Mouse (Mus musculus): Measurements from ENCODE around the gene Borcs5.
A peak's percentile ranks its signal among the peaks of the same experiment; 100 is the strongest.
"Not testable (repeated sequence)": the region's sequence is repeated elsewhere in the genome, so short reads cannot be mapped to it uniquely, and the experiment has no call there.

Gene Borcs5

GRCm38 (mm10) chr6:134677504-134677903 is 38.2 kb downstream of the Borcs5 start:
- DNase-seq: no peak

DNA sequence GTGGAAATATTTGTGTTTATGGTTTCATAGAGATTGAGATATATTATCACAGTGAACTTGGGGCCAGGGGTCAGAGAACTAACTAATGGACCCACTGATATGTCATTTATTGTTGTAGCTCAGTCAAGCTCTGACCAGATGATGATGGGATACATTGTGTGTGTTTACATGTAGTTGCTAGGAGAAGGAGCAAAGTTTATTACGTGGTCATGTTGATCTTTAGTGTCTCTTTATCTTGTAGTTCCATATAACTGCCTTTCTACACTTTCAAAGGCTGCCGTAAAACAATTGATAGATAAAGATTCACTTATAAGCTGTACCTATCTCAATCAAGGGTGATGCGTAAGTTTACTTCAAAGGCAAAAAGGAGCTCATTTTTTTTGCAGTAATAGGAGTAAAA is 38.7 kb downstream of the Borcs5 start:
- no peak for DNase-seq

DNA sequence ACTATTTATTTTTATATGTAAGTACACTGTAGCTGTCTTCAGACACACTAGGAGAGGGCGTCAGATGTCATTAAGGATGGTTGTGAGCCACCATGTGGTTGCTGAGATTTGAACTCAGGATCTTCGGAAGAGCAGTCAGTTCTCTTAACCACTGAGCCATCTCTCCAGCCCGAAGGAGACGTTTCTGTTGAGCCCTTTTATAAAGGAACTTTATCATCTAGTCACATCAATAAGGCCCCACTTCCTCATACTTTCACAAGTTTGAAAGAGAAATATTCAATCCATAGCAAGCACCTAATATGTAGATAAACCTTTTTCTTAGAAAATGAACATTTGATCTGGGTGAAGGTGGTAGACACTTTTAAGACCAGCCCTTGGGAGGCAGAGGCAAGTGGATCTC is 40.0 kb downstream of the Borcs5 start:
- not testable (repeated sequence) for DNase-seq

GRCm38 (mm10) chr6:134684354-134684915 is 45.1 kb downstream of the Borcs5 start:
- peak; percentile 41 to 54 for DNase-seq

DNA sequence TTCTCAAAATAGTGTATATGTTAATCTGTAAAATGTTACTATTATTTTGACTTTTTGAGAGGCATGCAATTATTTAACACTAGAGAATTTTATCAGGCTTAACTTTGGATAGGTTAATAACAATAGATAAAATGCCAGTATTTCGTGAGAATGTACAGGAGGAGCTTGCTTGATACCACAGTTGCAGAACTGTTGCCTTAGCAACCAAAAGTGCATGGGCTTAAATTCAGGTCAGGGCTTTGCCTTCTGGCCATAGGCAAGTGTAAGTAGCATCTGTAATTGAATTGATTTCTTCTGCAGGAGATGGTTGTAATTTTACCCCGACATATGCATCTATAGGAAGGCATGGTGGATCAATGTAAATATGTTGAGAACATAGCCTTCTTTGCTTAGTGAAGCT is 45.7 kb downstream of the Borcs5 start:
- DNase-seq: no peak

GRCm38 (mm10) chr6:134685515-134685914 is 46.2 kb downstream of the Borcs5 start:
- no peak for DNase-seq

- no peak for DNase-seq
Measured at GRCm38 (mm10) chr6:134694498-134694897, 55.2 kb downstream of the Borcs5 start.

DNA sequence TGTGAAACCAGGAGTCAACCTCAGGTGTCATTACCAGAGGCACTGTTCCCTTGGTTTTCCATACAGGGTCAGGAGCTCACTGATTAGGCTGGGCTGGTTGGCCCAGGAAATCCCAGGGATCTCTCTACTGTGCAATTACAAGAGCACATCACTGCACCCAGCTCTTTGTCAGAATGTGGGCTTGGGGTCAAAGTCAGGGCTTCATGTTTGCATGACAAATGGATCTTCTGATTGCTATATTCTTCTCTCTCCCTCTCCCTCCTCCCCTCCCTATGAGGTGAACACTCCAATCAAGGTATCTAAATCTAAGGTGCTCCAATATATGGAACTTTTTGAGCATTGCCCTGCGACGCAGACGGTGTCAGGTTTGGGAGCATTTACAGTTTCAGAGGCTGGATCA is 55.7 kb downstream of the Borcs5 start:
- no peak for DNase-seq

DNA sequence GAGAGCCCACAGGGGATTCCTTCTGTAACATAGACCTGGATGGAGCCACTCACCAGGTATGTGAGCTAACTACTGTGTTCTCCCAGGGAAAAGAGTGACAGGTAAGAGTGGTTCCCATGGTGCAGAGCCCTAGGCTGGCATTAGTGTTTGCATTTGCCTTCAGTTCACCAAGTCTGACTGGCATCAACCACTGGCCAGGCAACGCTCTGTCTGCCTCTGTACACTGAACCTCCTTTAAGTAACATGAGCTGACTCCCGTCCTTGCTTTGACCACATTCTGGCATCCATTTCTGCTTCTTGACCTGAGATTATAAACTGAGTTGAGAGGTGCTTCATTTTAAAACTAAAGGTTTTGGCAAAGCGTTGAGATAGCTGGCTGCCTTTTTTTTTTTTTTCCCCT is 56.3 kb downstream of the Borcs5 start:
- DNase-seq: no peak

- peak; percentile 77 to 84 for DNase-seq
Measured at GRCm38 (mm10) chr6:134696146-134696545, 56.8 kb downstream of the Borcs5 start.

DNA sequence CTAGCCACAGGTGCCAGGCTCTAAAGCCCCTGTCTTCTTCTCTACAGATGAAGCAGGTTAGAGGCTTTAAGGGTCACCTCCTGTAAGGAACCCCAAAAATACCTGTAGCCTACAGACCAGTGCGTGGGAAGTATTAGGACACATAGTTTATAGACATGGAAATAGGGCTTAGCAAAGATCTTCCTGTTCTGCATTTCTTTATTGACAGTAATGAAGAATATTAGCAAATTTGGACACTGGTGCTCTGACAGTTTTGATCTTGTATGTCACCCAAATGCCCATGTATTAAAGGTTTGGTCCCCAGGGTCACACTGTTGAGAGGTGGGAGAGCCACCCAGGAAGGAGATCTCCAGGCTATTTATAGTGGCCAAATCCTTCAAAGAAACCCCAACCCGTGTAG is 57.2 kb downstream of the Borcs5 start:
- no peak for DNase-seq

- DNase-seq: no peak
Measured at GRCm38 (mm10) chr6:134698243-134698642, 58.9 kb downstream of the Borcs5 start.

GRCm38 (mm10) chr6:134700451-134701210 is 61.3 kb downstream of the Borcs5 start:
- DNase-seq: no peak

GRCm38 (mm10) chr6:134701211-134701602 is 61.9 kb downstream of the Borcs5 start:
- no peak for DNase-seq

DNA sequence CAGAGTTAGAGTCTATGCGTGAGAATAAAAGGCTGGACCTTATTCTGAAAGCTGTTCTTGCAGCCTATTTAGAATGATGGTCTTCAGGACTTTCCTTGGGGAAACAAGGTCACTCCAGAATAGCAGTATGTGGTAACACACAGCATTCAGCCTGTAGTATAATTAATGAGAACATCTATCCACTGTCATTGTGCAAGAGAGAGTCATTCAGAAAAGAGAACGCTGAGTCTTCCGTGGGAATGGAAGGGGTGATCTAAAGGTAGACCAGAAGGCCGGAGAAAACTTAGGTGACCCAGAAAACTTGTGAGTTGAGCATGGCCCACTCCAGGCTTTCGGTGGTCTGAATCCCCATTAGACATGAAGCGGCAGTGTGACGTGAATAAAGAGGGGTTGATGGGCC is 62.9 kb downstream of the Borcs5 start:
- DNase-seq: no peak

- DNase-seq: no peak
Measured at GRCm38 (mm10) chr6:134703053-134703690, 63.9 kb downstream of the Borcs5 start.

GRCm38 (mm10) chr6:134706467-134706866 is 67.2 kb downstream of the Borcs5 start:
- DNase-seq: no peak

DNA sequence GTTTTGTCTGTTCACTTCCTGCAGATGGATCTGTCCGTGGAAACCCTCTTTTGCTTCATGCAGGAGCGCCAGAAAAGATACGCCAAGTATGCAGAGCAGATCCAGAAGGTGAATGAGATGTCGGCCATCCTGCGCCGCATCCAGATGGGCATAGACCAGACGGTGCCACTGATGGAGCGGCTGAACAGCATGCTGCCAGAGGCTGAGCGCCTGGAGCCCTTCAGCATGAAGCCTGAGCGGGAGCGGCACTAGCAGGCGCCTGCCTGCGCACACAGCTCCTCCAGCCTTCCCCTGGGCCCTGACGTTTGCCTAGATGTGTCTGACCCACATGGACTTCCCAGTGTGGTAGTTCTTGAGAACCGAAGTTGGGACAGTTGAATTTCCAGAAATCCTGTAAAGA is 70.7 kb downstream of the Borcs5 start:
- peak; percentile 30 to 52 for DNase-seq

- DNase-seq: no peak
Measured at GRCm38 (mm10) chr6:134713321-134713720, 74.0 kb downstream of the Borcs5 start.

DNA sequence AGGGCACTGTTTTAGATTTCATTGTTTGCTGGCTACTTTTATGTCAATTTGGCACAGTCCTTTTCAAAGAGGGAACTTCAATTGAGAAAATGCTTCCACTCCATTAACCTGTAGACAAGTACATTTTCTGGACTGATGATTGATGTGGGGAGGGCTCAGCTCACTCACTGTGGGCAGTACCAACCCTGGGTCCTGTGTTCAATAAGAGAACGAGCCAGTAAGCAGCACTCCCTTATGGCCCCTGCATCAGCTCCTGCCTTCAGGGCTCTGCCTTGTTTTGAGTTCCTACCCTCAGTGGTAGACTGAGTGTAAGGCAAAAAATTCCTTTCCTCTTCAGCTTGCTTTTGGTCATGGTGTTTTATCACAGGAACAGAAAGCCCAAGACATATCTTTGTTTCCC is 74.6 kb downstream of the Borcs5 start:
- no peak for DNase-seq

DNA sequence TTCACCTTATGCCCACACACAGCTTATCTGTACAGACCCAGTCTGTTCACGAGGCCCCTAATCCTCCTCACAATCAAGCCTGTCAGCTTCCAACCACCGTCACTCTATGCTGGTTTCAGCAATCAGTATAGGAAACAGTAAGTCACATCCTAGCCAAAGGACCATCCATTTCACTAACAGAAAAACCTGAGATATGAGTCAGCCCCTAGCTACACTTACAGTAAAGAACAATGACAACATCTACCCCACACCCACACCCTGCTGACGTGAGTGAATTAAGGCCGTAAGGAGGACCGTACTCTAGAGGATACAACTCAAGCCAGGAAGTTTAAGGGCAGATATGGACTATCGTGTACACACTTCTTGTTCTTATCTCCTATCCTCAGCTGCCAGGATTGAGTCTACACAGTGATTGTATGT is 76.9 kb downstream of the Borcs5 start:
- DNase-seq: no peak

GRCm38 (mm10) chr6:134717886-134718667 is 78.8 kb downstream of the Borcs5 start:
- DNase-seq: no peak

GRCm38 (mm10) chr6:134718668-134719065 is 79.4 kb downstream of the Borcs5 start:
- DNase-seq: no peak
